Mouse (Mus musculus): Measurements from ENCODE around the gene Cyp21a1. TPM values are rescaled to one million over a fixed set of nuclear protein-coding genes. Genes with fewer than 3 reads are reported as not detected.
A peak's percentile ranks its signal among the peaks of the same experiment; 100 is the strongest.
"Not testable (repeated sequence)": the region's sequence is repeated elsewhere in the genome, so short reads cannot be mapped to it uniquely, and the experiment has no call there.

Gene Cyp21a1
- polyA plus RNA-seq, 1 experiment from 2014 or later = not detected

- 92% methylated on average over 16 of the region's 16 CpGs for WGBS
- H3K9ac ChIP-seq; H3K36me3 ChIP-seq; H3K4me1 ChIP-seq; H3K4me3 ChIP-seq; H3K27me3 ChIP-seq; H3K27ac ChIP-seq; H3K4me2 ChIP-seq (replicated peaks); ATAC-seq (ENCODE audit: insufficient number of reproducible peaks, insufficient read depth, low FRiP score, low TSS enrichment); H3K9me3 ChIP-seq: not testable (repeated sequence)
Observed at GRCm38 (mm10) chr17:34800781-34801305, 3.5 kb downstream of the Cyp21a1 start.

GRCm38 (mm10) chr17:34799531-34799925 lies 4.8 kb downstream of the Cyp21a1 start:
- Histone ChIP-seq H3K4me2 (replicated peaks) (no peak overlapping the region), H3K36me3 (no peaks in the 10 kb centered on the region), H3K27me3 (no peaks in the 10 kb centered on the region), H3K4me3 (no peak overlapping the region), H3K27ac (no peak overlapping the region), H3K4me1 (no peaks in the 10 kb centered on the region), H3K9me3 (no peaks in the 10 kb centered on the region), H3K9ac (no peak overlapping the region)
- no peak for ATAC-seq (ENCODE audit: insufficient number of reproducible peaks, insufficient read depth, low FRiP score, low TSS enrichment)
- 84% methylated on average over 4 of the region's 4 CpGs for WGBS

DNA sequence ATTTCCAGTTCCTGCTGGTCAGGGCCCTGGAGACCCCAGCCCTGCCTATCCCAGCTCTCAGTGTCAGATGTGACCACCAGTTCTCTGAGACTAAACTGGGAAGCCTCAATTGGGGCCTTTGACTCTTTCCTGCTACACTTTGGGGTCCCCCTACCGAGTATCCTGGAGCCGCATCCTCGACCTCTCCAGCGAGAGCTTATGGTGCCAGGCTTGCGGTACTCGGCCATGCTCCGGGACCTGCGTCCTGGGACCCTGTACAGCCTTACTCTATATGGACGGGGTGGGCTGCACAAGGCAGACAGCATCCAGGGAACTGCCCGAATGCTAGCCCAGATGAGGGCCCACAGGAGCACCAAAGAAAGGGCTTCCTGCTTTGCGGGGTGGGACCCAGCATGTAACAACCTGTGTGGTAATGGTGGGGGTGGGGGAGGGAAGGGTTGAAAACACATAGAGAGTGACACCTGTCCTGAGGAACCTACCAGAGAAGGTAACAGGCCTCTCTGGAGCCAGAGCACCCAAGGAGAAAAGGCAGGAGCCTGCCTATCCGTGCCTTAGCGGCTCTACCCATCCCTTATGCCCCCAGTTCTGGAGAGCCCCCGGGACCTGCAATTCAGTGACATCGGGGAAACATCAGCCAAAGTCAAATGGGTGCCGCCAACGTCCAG lies 5.4 kb downstream of the Cyp21a1 start:
- H3K27me3 ChIP-seq = no peaks in the 10 kb centered on the region
- H3K4me1 ChIP-seq = no peaks in the 10 kb centered on the region
- H3K9me3 ChIP-seq = no peaks in the 10 kb centered on the region
- H3K36me3 ChIP-seq = no peaks in the 10 kb centered on the region
- no peak overlapping the region for H3K9ac ChIP-seq
- no peak overlapping the region for H3K4me3 ChIP-seq
- no peak for ATAC-seq (ENCODE audit: insufficient number of reproducible peaks, insufficient read depth, low FRiP score, low TSS enrichment)
- no peak overlapping the region for H3K4me2 ChIP-seq (replicated peaks)
- WGBS = 88% methylated on average over 17 of the region's 17 CpGs
- H3K27ac ChIP-seq = no peak overlapping the region

GRCm38 (mm10) chr17:34798071-34798470 lies 6.3 kb downstream of the Cyp21a1 start:
- H3K4me1 ChIP-seq; ATAC-seq (ENCODE audit: insufficient number of reproducible peaks, insufficient read depth, low FRiP score, low TSS enrichment): not testable (repeated sequence)
- WGBS = 87% methylated on average over 6 of the region's 7 CpGs

GRCm38 (mm10) chr17:34797211-34797995 lies 7.0 kb downstream of the Cyp21a1 start:
- H3K36me3 ChIP-seq; H3K27me3 ChIP-seq; H3K4me1 ChIP-seq; ATAC-seq (ENCODE audit: insufficient number of reproducible peaks, insufficient read depth, low FRiP score, low TSS enrichment); H3K9ac ChIP-seq; H3K4me3 ChIP-seq; H3K4me2 ChIP-seq (replicated peaks); H3K27ac ChIP-seq; H3K9me3 ChIP-seq: not testable (repeated sequence)
- 85% methylated on average over 10 of the region's 10 CpGs for WGBS

More at GRCm38 (mm10) chr17:34798071-34798470, 6.3 kb downstream of the Cyp21a1 start:
- not testable (repeated sequence) for H3K27me3 ChIP-seq; H3K27ac ChIP-seq; H3K9ac ChIP-seq; H3K4me3 ChIP-seq; H3K4me2 ChIP-seq (replicated peaks); H3K9me3 ChIP-seq; H3K36me3 ChIP-seq

DNA sequence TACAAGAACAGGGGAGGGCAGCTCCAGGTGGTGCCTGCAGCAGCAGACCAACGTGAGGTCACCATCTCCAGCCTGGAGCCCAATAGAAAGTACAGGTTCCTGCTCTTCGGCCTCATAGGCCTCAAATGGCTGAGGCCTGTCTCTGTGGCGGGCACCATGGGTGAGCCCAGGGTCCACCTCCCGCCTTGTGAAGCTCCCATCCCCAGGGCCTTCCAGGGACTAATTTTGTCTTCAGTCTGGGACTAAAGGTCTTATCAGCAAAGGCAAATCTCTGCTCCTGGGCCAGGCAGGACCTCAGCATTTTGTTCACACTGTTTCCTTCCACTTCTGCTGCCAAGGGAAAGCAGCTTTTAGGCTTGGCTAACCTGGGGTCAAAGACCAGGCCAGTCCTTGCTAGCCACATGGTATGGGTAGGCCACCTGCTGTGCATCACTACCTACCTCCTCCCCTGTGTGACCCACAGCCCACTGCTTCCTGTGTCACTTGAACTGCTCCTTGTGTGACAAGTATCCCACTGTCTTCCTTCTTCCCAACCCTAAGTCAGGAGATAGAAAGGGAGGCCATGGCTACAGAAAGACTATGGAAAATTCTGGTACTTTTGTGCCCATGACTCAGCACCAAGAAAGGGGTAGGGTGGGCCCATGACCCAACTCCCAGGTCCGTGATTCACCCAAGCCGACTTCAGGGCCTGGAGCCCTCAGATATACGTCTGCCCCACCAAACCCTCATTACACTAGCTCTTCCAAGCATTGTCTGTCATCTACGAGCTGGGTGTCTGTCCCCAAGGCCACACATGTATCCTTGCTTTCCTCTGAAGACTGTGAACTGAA lies 7.8 kb downstream of the Cyp21a1 start:
- Histone ChIP-seq H3K4me3 (no peak overlapping the region), H3K4me2 (replicated peaks) (no peak overlapping the region), H3K27ac (no peak overlapping the region), H3K9me3 (no peaks in the 10 kb centered on the region), H3K4me1 (no peaks in the 10 kb centered on the region), H3K9ac (no peak overlapping the region), H3K36me3 (no peaks in the 10 kb centered on the region), H3K27me3 (no peaks in the 10 kb centered on the region)
- ATAC-seq (ENCODE audit: insufficient number of reproducible peaks, insufficient read depth, low FRiP score, low TSS enrichment) = no peak
- WGBS = 88% methylated on average over 8 of the region's 8 CpGs

GRCm38 (mm10) chr17:34795633-34796032 lies 8.7 kb downstream of the Cyp21a1 start:
- WGBS = 65% methylated on average over 9 of the region's 9 CpGs
- Histone ChIP-seq H3K27me3 (no peaks in the 10 kb centered on the region), H3K36me3 (no peaks in the 10 kb centered on the region), H3K4me2 (replicated peaks) (no peak overlapping the region), H3K4me1 (no peaks in the 10 kb centered on the region), H3K4me3 (no peak overlapping the region), H3K9me3 (no peaks in the 10 kb centered on the region), H3K9ac (no peak overlapping the region), H3K27ac (no peak overlapping the region)
- ATAC-seq (ENCODE audit: insufficient number of reproducible peaks, insufficient read depth, low FRiP score, low TSS enrichment) = no peak

GRCm38 (mm10) chr17:34795016-34795415 lies 9.3 kb downstream of the Cyp21a1 start:
- Histone ChIP-seq H3K27ac (no peak overlapping the region), H3K9me3 (no peaks in the 10 kb centered on the region), H3K4me3 (no peak overlapping the region), H3K36me3 (no peaks in the 10 kb centered on the region), H3K9ac (no peak overlapping the region), H3K4me2 (replicated peaks) (no peak overlapping the region), H3K27me3 (no peaks in the 10 kb centered on the region), H3K4me1 (no peaks in the 10 kb centered on the region)
- 86% methylated on average over 10 of the region's 10 CpGs for WGBS
- ATAC-seq (ENCODE audit: insufficient number of reproducible peaks, insufficient read depth, low FRiP score, low TSS enrichment) = no peak

DNA sequence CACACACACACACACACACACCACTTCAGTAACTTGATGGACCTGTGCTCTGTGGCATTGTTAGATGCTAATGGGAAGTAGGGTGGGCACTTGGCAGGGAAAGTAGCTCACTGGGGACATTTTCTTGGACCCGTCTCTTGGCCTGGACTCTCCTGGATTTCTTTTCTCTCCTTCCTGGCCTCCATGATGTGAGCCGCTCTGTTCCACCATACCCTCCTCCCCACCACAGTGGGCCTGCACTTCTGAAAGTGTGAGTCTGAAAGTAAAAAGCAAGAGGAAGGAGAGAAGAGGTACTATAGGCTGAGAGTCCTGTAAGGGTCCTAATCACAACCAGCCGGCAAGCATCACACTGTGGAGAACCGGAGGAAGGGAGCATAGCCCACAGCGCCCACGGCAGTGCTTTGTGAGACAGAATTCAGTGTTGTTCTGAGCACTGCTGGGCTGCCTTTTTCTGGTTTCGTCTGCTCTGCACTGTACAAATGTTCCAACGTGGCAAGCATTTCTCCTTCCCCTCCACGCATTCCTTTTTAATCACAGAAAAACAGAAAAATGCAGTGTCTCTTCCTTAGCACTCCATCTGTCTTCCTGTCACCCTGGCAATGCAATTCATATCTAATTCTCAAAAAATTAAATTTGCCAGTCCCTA lies 26.6 kb downstream of the Cyp21a1 start:
- WGBS = 70% methylated on average over 9 of the region's 9 CpGs
- no peak overlapping the region for H3K4me3 ChIP-seq
- H3K4me2 ChIP-seq (replicated peaks) = no peak overlapping the region
- no peak for ATAC-seq (ENCODE audit: insufficient number of reproducible peaks, insufficient read depth, low FRiP score, low TSS enrichment)
- no peaks in the 10 kb centered on the region for H3K27me3 ChIP-seq
- no peak overlapping the region for H3K9ac ChIP-seq
- H3K4me1 ChIP-seq = no peaks in the 10 kb centered on the region
- H3K36me3 ChIP-seq = no peaks in the 10 kb centered on the region
- 0 out of 2 replicates have a peak overlapping the region, but pooled peaks have one; percentile 41 for H3K27ac ChIP-seq
- 0 out of 2 replicates have a peak, but pooled peaks cover 5% of the 10 kb centered on the region for H3K9me3 ChIP-seq

GRCm38 (mm10) chr17:34761471-34761870 lies 42.9 kb downstream of the Cyp21a1 start:
- WGBS = 82% methylated on average over 3 of the region's 3 CpGs
- Histone ChIP-seq H3K9ac (no peak overlapping the region), H3K27ac (no peak overlapping the region), H3K4me3 (no peak overlapping the region), H3K9me3 (no peaks in the 10 kb centered on the region), H3K36me3 (no peaks in the 10 kb centered on the region), H3K27me3 (no peaks in the 10 kb centered on the region), H3K4me2 (replicated peaks) (no peak overlapping the region), H3K4me1 (no peaks in the 10 kb centered on the region)
- no peak for ATAC-seq (ENCODE audit: insufficient number of reproducible peaks, insufficient read depth, low FRiP score, low TSS enrichment)

Data from embryonic facial prominence, embryonic 12.5 days (tissue).